Mouse (Mus musculus) MEL (cell line): ENCODE results near the gene Agpat1. TPM values are rescaled to one million over a fixed set of nuclear protein-coding genes. Genes with fewer than 3 reads are reported as not detected.

Experiments
- DNase-seq: peaks from one replicate; pipeline ENCODE4 v3.0.0; 2011; ENCODE audit warnings: low read depth, low spot score
- H3K27ac ChIP-seq: 2 replicates; pipeline ENCODE4 v1.5.1; 2012; ENCODE audit warnings: low read depth, mild to moderate bottlenecking, control low read depth, low read length, moderate library complexity; ENCODE audit not compliant: control insufficient read depth
- H3K27me3 ChIP-seq, 2 experiments: fragments of 150-350 bp in 1 of 2; sonication (generic) in 1 of 2; 2 replicates each; pipeline ENCODE4 v1.6.1; 2012; ENCODE audit warnings: low read length in 2 of 2, mild to moderate bottlenecking in 2 of 2, improper control_type of control experiment in 1 of 2, moderate library complexity in 1 of 2; ENCODE audit not compliant: insufficient read depth in 2 of 2, control insufficient read depth in 1 of 2
- H3K36me3 ChIP-seq, 2 experiments: 2 replicates each; pipeline ENCODE4 v1.6.1; 2012 to 2014; ENCODE audit warnings: low read length in 2 of 2, improper control_type of control experiment in 1 of 2, inconsistent platforms in 1 of 2, mild to moderate bottlenecking in 1 of 2; ENCODE audit not compliant: insufficient read depth in 2 of 2, control insufficient read depth in 1 of 2
- H3K4me1 ChIP-seq, 2 experiments: fragments of 150-350 bp in 1 of 2; sonication (generic) in 1 of 2; 2 replicates each; pipeline ENCODE4 v1.6.1; 2012; ENCODE audit warnings: low read length in 2 of 2, improper control_type of control experiment in 1 of 2, mild to moderate bottlenecking in 1 of 2; ENCODE audit not compliant: insufficient read depth in 2 of 2, control insufficient read depth in 1 of 2
- H3K4me3 ChIP-seq, 2 experiments: fragments of 150-350 bp in 1 of 2; sonication (generic) in 1 of 2; 2 replicates each; pipeline ENCODE4 v1.5.1; 2012; ENCODE audit warnings: low read depth in 2 of 2, low read length in 2 of 2, mild to moderate bottlenecking in 2 of 2, moderate library complexity in 2 of 2, control low read depth in 1 of 2, improper control_type of control experiment in 1 of 2; ENCODE audit not compliant: control insufficient read depth in 1 of 2, insufficient read depth in 1 of 2
- H3K79me2 ChIP-seq: 2 replicates; pipeline ENCODE4 v1.6.1; 2012; ENCODE audit warnings: mild to moderate bottlenecking, low read length, moderate library complexity; ENCODE audit not compliant: control insufficient read depth, poor library complexity, insufficient read depth
- H3K9ac ChIP-seq: 2 replicates; pipeline ENCODE4 v1.6.1; 2012; ENCODE audit warnings: low read depth, mild to moderate bottlenecking, control low read depth, low read length, moderate library complexity; ENCODE audit not compliant: control insufficient read depth, poor library complexity, severe bottlenecking
- H3K9me3 ChIP-seq: fragments of 150-350 bp; sonication (generic); replicated peaks from 2 replicates; pipeline ENCODE4 v1.6.1; 2012; ENCODE audit warnings: mild to moderate bottlenecking, low read length, improper control_type of control experiment, moderate library complexity; ENCODE audit not compliant: insufficient read depth
- BHLHE40 ChIP-seq: IDR thresholded peaks from 2 replicates; pipeline ENCODE4 v1.6.1; 2012; ENCODE audit warnings: low read depth, mild to moderate bottlenecking, inconsistent platforms, low read length, improper control_type of control experiment, borderline replicate concordance
- CHD1 ChIP-seq: IDR thresholded peaks from 2 replicates; pipeline ENCODE4 v1.6.1; 2012; ENCODE audit warnings: low read depth, mild to moderate bottlenecking, inconsistent platforms, low read length, improper control_type of control experiment
- CTCF ChIP-seq, 3 experiments: IDR thresholded peaks in 2 of 3; conservative IDR thresholded peaks in 1 of 3; 2 replicates each; pipeline ENCODE4 v1.5.1; 2011 to 2012; ENCODE audit warnings: low read length in 3 of 3, low read depth in 2 of 3, mild to moderate bottlenecking in 2 of 3, improper control_type of control experiment in 1 of 3, inconsistent platforms in 1 of 3, mixed read lengths in 1 of 3, moderate library complexity in 1 of 3; ENCODE audit not compliant: control insufficient read depth in 1 of 3, insufficient read depth in 1 of 3, poor library complexity in 1 of 3, severe bottlenecking in 1 of 3
- EP300 ChIP-seq, 2 experiments: IDR thresholded peaks; 2 replicates each; pipeline ENCODE4 v1.6.1; 2011; ENCODE audit warnings: improper control_type of control experiment in 2 of 2, low read length in 2 of 2, low read depth in 1 of 2, mild to moderate bottlenecking in 1 of 2
- ETS1 ChIP-seq: IDR thresholded peaks from 2 replicates; pipeline ENCODE4 v1.6.1; 2012; ENCODE audit warnings: low read depth, mild to moderate bottlenecking, inconsistent platforms, low read length, improper control_type of control experiment, moderate library complexity
- HCFC1 ChIP-seq: IDR thresholded peaks from 2 replicates; pipeline ENCODE4 v1.6.1; 2012; ENCODE audit warnings: low read depth, mild to moderate bottlenecking, inconsistent platforms, low read length, improper control_type of control experiment, moderate library complexity
- KAT2A ChIP-seq: conservative IDR thresholded peaks from 2 replicates; pipeline ENCODE4 v1.6.1; 2012; ENCODE audit warnings: low read depth, low read length, improper control_type of control experiment, inconsistent platforms
- MAFK ChIP-seq: IDR thresholded peaks from 2 replicates; pipeline ENCODE4 v1.6.1; 2011; ENCODE audit warnings: low read depth, mild to moderate bottlenecking, low read length, improper control_type of control experiment, borderline replicate concordance
- MAZ ChIP-seq: IDR thresholded peaks from 2 replicates; pipeline ENCODE4 v1.6.1; 2012; ENCODE audit warnings: low read depth, mild to moderate bottlenecking, inconsistent platforms, low read length, improper control_type of control experiment
- MXI1 ChIP-seq: IDR thresholded peaks from 2 replicates; pipeline ENCODE4 v1.6.1; 2011; ENCODE audit warnings: mild to moderate bottlenecking, low read depth, low read length, improper control_type of control experiment
- MYB ChIP-seq: IDR thresholded peaks from 2 replicates; pipeline ENCODE4 v1.6.1; 2011; ENCODE audit warnings: mild to moderate bottlenecking, low read depth, low read length, improper control_type of control experiment
- MYC ChIP-seq: IDR thresholded peaks from 2 replicates; pipeline ENCODE4 v1.6.1; 2011; ENCODE audit warnings: low read depth, mild to moderate bottlenecking, low read length, improper control_type of control experiment, moderate library complexity
- NRF1 ChIP-seq: IDR thresholded peaks from 2 replicates; pipeline ENCODE4 v1.6.1; 2014; ENCODE audit warnings: low read depth, mild to moderate bottlenecking, inconsistent platforms, low read length, improper control_type of control experiment, moderate library complexity; ENCODE audit not compliant: poor library complexity, insufficient read depth, severe bottlenecking
- POLR2AphosphoS2 ChIP-seq: IDR thresholded peaks from 2 replicates; pipeline ENCODE4 v1.6.1; 2011; ENCODE audit warnings: low read length, improper control_type of control experiment
- RAD21 ChIP-seq: IDR thresholded peaks from 2 replicates; pipeline ENCODE4 v1.6.1; 2011; ENCODE audit warnings: mild to moderate bottlenecking, low read depth, low read length, improper control_type of control experiment
- RCOR1 ChIP-seq: IDR thresholded peaks from 2 replicates; pipeline ENCODE4 v1.6.1; 2012; ENCODE audit warnings: low read depth, mild to moderate bottlenecking, inconsistent platforms, low read length, improper control_type of control experiment
- SIN3A ChIP-seq: IDR thresholded peaks from 2 replicates; pipeline ENCODE4 v1.6.1; 2012; ENCODE audit warnings: low read length, improper control_type of control experiment, inconsistent platforms
- SMC3 ChIP-seq: IDR thresholded peaks from 2 replicates; pipeline ENCODE4 v1.6.1; 2011; ENCODE audit warnings: low read depth, low read length, improper control_type of control experiment
- TBP ChIP-seq: IDR thresholded peaks from 2 replicates; pipeline ENCODE4 v1.8.0; 2011; ENCODE audit warnings: low read depth, low read length, improper control_type of control experiment
- TCF12 ChIP-seq: IDR thresholded peaks from 2 replicates; pipeline ENCODE4 v1.6.1; 2014; ENCODE audit warnings: low read depth, mild to moderate bottlenecking, inconsistent platforms, low read length, improper control_type of control experiment, moderate library complexity
- UBTF ChIP-seq: IDR thresholded peaks from 2 replicates; pipeline ENCODE4 v1.6.1; 2012; ENCODE audit warnings: low read depth, mild to moderate bottlenecking, inconsistent platforms, low read length, improper control_type of control experiment, moderate library complexity, borderline replicate concordance; ENCODE audit not compliant: insufficient read depth
- USF1 ChIP-seq: IDR thresholded peaks from 2 replicates; pipeline ENCODE4 v1.6.1; 2014; ENCODE audit warnings: low read depth, mild to moderate bottlenecking, inconsistent platforms, low read length, improper control_type of control experiment, moderate library complexity
- ZNF384 ChIP-seq: IDR thresholded peaks from 2 replicates; pipeline ENCODE4 v1.6.1; 2012; ENCODE audit warnings: low read depth, mild to moderate bottlenecking, inconsistent platforms, low read length, improper control_type of control experiment
- polyA plus RNA-seq, 2 experiments: library from polyadenylated mRNA; stranded (reverse) in 1 of 2; unstranded in 1 of 2; fragments of >175 nt in 1 of 2; fragments of >200 nt in 1 of 2; gene quantifications; 2 replicates each; pipeline versions ENCODE4 v1.2.1 to v1.2.4; 2012; ENCODE audit warnings: low replicate concordance in 2 of 2, low read depth in 1 of 2; ENCODE audit not compliant: insufficient read length in 2 of 2, insufficient read depth in 1 of 2, missing spikeins in 1 of 2
- total RNA-seq: library from RNA; depleted of rRNA; stranded (reverse); fragments of 300-350 nt; gene quantifications from 2 replicates; pipeline ENCODE4 v1.2.3, GENCODE M21; 2012

Gene Agpat1
- total and polyA plus RNA-seq, 3 experiments = 85.2 to 153 TPM; not detected in 1

GRCm38 (mm10) chr17:34649106-34649864 is 45.2 kb downstream of the Agpat1 start:
- H3K36me3 ChIP-seq = peaks cover 0 to 9% of the 10 kb centered on the region in 2 experiments; a peak in 2 of 4 replicates
- DNase-seq = no peak

GRCm38 (mm10) chr17:34650781-34651180 is 46.7 kb downstream of the Agpat1 start:
- H3K9me3 ChIP-seq = no peaks in the 10 kb centered on the region
- no peak overlapping the region for H3K4me3 ChIP-seq

More at GRCm38 (mm10) chr17:34649106-34649864, 45.2 kb downstream of the Agpat1 start:
- H3K79me2 ChIP-seq = peaks cover 15% of the 10 kb centered on the region
- no peak overlapping the region for H3K4me3 ChIP-seq
- no peak overlapping the region for H3K27ac ChIP-seq
- H3K9ac ChIP-seq = no peak overlapping the region
- peaks cover 0 to 14% of the 10 kb centered on the region in 2 experiments; a peak in 3 of 4 replicates for H3K4me1 ChIP-seq
- no peaks in the 10 kb centered on the region for H3K9me3 ChIP-seq
- H3K27me3 ChIP-seq = no peaks in the 10 kb centered on the region
- TF ChIP-seq USF1 (no peak), RCOR1 (no peak), UBTF (no peak)

GRCm38 (mm10) chr17:34651507-34652221 is 47.6 kb downstream of the Agpat1 start:
- no peak overlapping the region for H3K27ac ChIP-seq
- no peak overlapping the region for H3K9ac ChIP-seq
- no peak overlapping the region for H3K4me3 ChIP-seq
- no peaks in the 10 kb centered on the region for H3K27me3 ChIP-seq
- TF ChIP-seq EP300 (IDR thresholded peaks at IDR 0.05; ENCODE audit: low read depth in 1 of 2, low read length in 2 of 2) = no peak
- no peak for TF ChIP-seq HCFC1
- TF ChIP-seq CTCF (IDR thresholded peaks at IDR 0.05 in 2 of 3, conservative IDR thresholded peaks at IDR 0.05 in 1 of 3; ENCODE audit: control insufficient read depth in 1 of 3, insufficient read depth in 1 of 3, low read depth in 2 of 3, low read length in 3 of 3, poor library complexity in 1 of 3, severe bottlenecking in 1 of 3) = peak; percentile 30 to 73 (median 51); a peak in 5 of 6 replicates
- TF ChIP-seq RAD21 = peak; percentile 23
- TF ChIP-seq RCOR1 = no peak
- TF ChIP-seq KAT2A = no peak
- TF ChIP-seq BHLHE40 = no peak
- peak; percentile 37 for TF ChIP-seq SMC3
- TF ChIP-seq SIN3A = no peak
- no peak for TF ChIP-seq TCF12
- no peak for TF ChIP-seq MYC
- TF ChIP-seq, all 39 proteins: peak for 3
- H3K36me3 ChIP-seq = peaks cover 0 to 5% of the 10 kb centered on the region in 2 experiments; a peak in 2 of 4 replicates
- H3K9me3 ChIP-seq = no peaks in the 10 kb centered on the region
- H3K4me1 ChIP-seq = peaks cover 0 to 8% of the 10 kb centered on the region in 2 experiments; a peak in 2 of 4 replicates
- DNase-seq = no peak
- H3K79me2 ChIP-seq = peaks cover 15% of the 10 kb centered on the region

More at GRCm38 (mm10) chr17:34650781-34651180, 46.7 kb downstream of the Agpat1 start:
- Histone ChIP-seq H3K27ac (no peak overlapping the region), H3K36me3 (peaks cover 0 to 5% of the 10 kb centered on the region in 2 experiments; a peak in 2 of 4 replicates), H3K79me2 (peaks cover 15% of the 10 kb centered on the region), H3K9ac (no peak overlapping the region), H3K27me3 (no peaks in the 10 kb centered on the region), H3K4me1 (peaks cover 0 to 8% of the 10 kb centered on the region in 2 experiments; a peak in 2 of 4 replicates)
- no peak for DNase-seq
- TF ChIP-seq CTCF (IDR thresholded peaks at IDR 0.05 in 2 of 3, conservative IDR thresholded peaks at IDR 0.05 in 1 of 3; ENCODE audit: control insufficient read depth in 1 of 3, insufficient read depth in 1 of 3, low read depth in 2 of 3, low read length in 3 of 3, poor library complexity in 1 of 3, severe bottlenecking in 1 of 3) (no peak), RAD21 (no peak), MAFK (no peak), USF1 (no peak), KAT2A (no peak), NRF1 (no peak), MAZ (no peak), POLR2AphosphoS2 (no peak), ETS1 (no peak), CHD1 (no peak), ZNF384 (no peak), HCFC1 (no peak), MXI1 (no peak), TBP (no peak), EP300 (IDR thresholded peaks at IDR 0.05; ENCODE audit: low read depth in 1 of 2, low read length in 2 of 2) (no peak), MYB (no peak)
